Mouse (Mus musculus) brown adipose tissue, adult 24 weeks (tissue): ENCODE results near the gene B4galnt1. TPM values are rescaled to one million over a fixed set of nuclear protein-coding genes. Genes with fewer than 3 reads are reported as not detected.
A peak's percentile ranks its signal among the peaks of the same experiment; 100 is the strongest.
"Not testable (repeated sequence)": the region's sequence is repeated elsewhere in the genome, so short reads cannot be mapped to it uniquely, and the experiment has no call there.

Experiments used
- H3K27ac ChIP-seq: fragments of 200-500 bp; replicated peaks from 2 replicates; pipeline ENCODE4 v1.5.1; 2012; ENCODE audit warnings: low read depth, mild to moderate bottlenecking, low read length
- H3K4me1 ChIP-seq: fragments of 200-500 bp; 2 replicates; pipeline ENCODE4 v1.6.1; 2012; ENCODE audit warnings: low read length, mixed read lengths; ENCODE audit not compliant: control insufficient read depth, insufficient read depth, insufficient read length
- H3K4me3 ChIP-seq: fragments of 200-500 bp; 2 replicates; pipeline ENCODE4 v1.5.1; 2012; ENCODE audit warnings: low read depth, mild to moderate bottlenecking, low read length, moderate library complexity; ENCODE audit not compliant: insufficient read depth
- polyA plus RNA-seq: library from polyadenylated mRNA; stranded (reverse); fragments of >200 nt; gene quantifications from 2 replicates; pipeline ENCODE4 v1.2.4, GENCODE M21; 2012; ENCODE audit not compliant: missing spikeins, insufficient read depth, insufficient read length

B4galnt1 gene
- polyA plus RNA-seq, 1 experiment, result 0.95 TPM

GRCm38 (mm10) chr10:127156089-127156488, 8.9 kb upstream of the B4galnt1 start:
- Histone ChIP-seq H3K4me3 (no peak overlapping the region), H3K4me1 (no peaks in the 10 kb centered on the region), H3K27ac (no peak overlapping the region)

DNA sequence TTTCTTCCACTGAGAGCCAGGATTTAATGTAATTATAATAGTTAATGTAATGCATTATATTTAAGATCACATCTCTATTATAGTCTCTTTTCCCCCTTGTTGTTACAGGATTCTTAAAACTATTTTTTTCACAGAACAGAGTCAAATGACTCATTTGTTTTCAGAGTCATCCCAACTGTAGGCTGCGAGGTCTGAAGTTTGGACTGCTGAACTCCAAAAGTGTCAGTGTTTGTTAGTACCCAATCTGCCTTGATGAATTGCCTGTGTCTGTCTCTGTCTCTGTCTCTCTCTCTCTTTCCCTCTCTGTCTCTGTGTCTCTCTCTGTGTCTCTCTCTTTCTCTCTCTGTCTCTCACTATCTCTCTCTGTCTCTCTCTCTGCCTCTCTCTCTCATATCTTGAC, 8.5 kb upstream of the B4galnt1 start:
- H3K4me3 ChIP-seq, result no peak overlapping the region
- H3K4me1 ChIP-seq, result no peaks in the 10 kb centered on the region
- H3K27ac ChIP-seq, result no peak overlapping the region

DNA sequence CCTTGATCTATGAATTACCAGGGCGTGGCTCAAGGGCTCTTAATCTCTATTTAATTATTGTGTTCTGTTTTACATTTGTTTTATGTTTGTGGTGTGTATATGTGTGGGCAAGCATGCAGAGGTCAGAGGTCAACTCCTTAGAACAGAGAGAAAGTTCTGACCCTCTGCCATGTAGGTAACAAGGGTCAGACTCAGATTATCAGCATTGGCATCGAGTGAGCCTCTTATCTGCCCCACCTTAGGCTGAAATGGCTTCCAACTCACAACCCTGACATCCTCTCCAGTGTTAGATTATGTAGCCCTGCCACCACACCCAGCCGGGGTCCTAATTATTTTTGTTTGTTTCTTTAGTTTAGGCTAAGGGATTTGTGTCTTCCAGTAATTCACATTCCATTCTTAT, 6.6 kb upstream of the B4galnt1 start:
- Histone ChIP-seq H3K27ac (no peak overlapping the region), H3K4me3 (no peak overlapping the region), H3K4me1 (no peaks in the 10 kb centered on the region)

DNA sequence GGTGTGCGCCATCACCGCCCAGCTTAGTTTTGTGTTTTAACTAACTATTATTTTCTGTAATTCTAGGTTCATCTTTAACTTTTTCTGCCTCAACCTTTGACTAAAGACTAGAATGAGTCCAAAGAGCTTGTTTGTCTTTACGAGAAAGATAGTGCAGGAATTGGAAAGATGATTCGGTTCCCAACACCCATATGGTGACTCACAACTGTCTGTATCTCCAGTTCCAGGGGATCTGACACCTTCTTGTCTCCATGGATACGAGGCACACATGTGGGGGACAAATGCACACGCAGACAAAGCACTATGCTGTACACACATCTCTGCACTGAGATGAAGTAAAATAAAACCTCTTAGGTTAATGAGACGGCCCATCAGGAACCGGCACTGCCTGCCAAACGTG, 4.9 kb upstream of the B4galnt1 start:
- H3K4me1 ChIP-seq, result no peaks in the 10 kb centered on the region
- no peak overlapping the region for H3K4me3 ChIP-seq
- H3K27ac ChIP-seq, result no peak overlapping the region

DNA sequence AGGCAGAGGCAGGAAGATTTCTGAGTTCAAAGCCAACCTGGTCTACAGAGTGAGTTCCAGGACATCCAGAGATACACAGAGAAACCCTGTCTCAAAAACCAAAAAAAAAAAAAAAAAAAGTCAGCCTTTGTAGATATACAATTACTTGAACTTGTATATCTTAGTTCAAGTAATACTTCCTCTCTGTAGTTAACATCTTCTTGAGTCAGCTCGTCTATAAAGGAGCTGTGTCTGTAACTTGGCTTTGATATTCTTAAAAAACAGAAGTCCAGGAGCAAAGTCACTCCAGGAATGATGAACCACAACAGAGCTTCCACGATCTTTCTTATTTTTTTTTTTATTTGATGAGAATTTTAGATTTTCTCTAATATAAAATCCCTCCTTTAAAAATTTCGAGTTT, 4.3 kb upstream of the B4galnt1 start:
- H3K4me3 ChIP-seq, result no peak overlapping the region
- no peak overlapping the region for H3K27ac ChIP-seq
- no peaks in the 10 kb centered on the region for H3K4me1 ChIP-seq

- H3K4me1 ChIP-seq, H3K4me3 ChIP-seq, H3K27ac ChIP-seq: not testable (repeated sequence)
These were observed 2.2 kb upstream of the B4galnt1 start for GRCm38 (mm10) chr10:127162771-127163261.

DNA sequence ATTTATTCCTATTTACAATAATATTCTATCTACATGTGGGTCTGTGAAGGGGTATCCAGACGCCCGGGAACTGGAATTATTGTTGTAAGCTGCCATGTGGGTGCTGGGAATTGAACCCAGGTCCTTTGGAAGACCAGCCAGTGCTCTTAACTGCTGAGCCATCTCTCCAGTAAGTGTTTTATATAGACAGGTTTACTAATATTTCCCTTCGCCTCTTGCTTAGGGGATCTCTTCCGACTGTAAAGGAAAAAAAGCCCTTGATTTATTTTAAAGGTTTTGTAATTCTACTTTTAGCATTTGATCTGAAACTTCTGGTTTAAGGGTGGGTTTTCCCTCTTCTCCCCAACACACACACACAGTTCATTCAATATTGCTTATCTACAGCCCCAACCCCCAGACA, 835 bp upstream of the B4galnt1 start:
- Histone ChIP-seq H3K4me1 (no peaks in the 10 kb centered on the region), H3K4me3 (no peak overlapping the region), H3K27ac (no peak overlapping the region)

GRCm38 (mm10) chr10:127165354-127165653, 279 bp downstream of the B4galnt1 start:
- H3K4me3 ChIP-seq, result peak overlapping the region; percentile 65
- H3K27ac ChIP-seq, result no peak overlapping the region
- no peaks in the 10 kb centered on the region for H3K4me1 ChIP-seq

- no peak overlapping the region for H3K27ac ChIP-seq
- peak overlapping the region; percentile 65 for H3K4me3 ChIP-seq
- peaks cover under 1% of the 10 kb centered on the region; the same call in 1 of the 2 replicates for H3K4me1 ChIP-seq
These were observed 804 bp downstream of the B4galnt1 start for GRCm38 (mm10) chr10:127165654-127166403.

GRCm38 (mm10) chr10:127166404-127166715, 1.3 kb downstream of the B4galnt1 start:
- peak overlapping the region; percentile 65 for H3K4me3 ChIP-seq
- H3K27ac ChIP-seq, result no peak overlapping the region
- H3K4me1 ChIP-seq, result peaks cover 2% of the 10 kb centered on the region; the same call in 1 of the 2 replicates

GRCm38 (mm10) chr10:127166771-127167613, 2.0 kb downstream of the B4galnt1 start:
- Histone ChIP-seq H3K4me1 (peaks cover 2% of the 10 kb centered on the region; the same call in 1 of the 2 replicates), H3K27ac (no peak overlapping the region), H3K4me3 (peak overlapping the region; percentile 65; the same call in 1 of the 2 replicates)

DNA sequence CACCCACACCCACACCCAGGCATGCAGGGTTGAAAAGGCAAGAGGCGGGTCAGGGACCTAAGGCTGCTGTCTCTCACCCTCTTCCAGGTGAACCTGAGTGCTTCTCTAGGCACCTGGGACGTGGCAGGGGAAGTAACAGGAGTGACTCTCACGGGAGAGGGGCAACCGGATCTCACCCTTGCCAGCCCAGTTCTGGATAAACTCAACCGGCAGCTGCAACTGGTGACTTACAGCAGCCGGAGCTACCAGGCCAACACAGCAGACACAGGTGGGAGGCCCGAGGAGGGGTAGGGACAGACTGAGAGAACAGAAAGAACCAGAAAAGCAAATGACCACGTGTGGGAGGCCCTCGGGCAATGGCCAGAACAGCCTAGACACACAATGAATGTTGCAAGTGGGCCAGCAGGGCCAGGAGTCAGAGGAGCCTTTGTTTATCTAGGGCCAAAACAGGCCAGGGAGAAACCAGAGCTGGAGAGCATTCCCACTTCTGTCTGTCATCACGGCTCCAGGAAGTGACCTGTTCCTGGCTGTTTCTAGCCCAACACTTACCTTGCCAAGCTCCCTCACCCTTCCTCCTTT, 2.7 kb downstream of the B4galnt1 start:
- H3K27ac ChIP-seq, result no peak overlapping the region
- peaks cover 2% of the 10 kb centered on the region; the same call in 1 of the 2 replicates for H3K4me1 ChIP-seq
- no peak overlapping the region for H3K4me3 ChIP-seq

- H3K4me1 ChIP-seq, result peaks cover 2% of the 10 kb centered on the region; the same call in 1 of the 2 replicates
- no peak overlapping the region for H3K4me3 ChIP-seq
- no peak overlapping the region for H3K27ac ChIP-seq
These were observed 5.0 kb downstream of the B4galnt1 start for GRCm38 (mm10) chr10:127170002-127170401.

GRCm38 (mm10) chr10:127170837-127171272, 5.8 kb downstream of the B4galnt1 start:
- Histone ChIP-seq H3K4me3 (peak overlapping the region; percentile 45), H3K4me1 (peaks cover 2% of the 10 kb centered on the region; the same call in 1 of the 2 replicates), H3K27ac (no peak overlapping the region)

- Histone ChIP-seq H3K4me1 (peaks cover 2% of the 10 kb centered on the region; the same call in 1 of the 2 replicates), H3K27ac (no peak overlapping the region), H3K4me3 (no peak overlapping the region)
These were observed 6.7 kb downstream of the B4galnt1 start for GRCm38 (mm10) chr10:127171631-127172200.
